Mouse (Mus musculus): ENCODE measurements around the gene Rbm48. TPM values are rescaled to one million over a fixed set of nuclear protein-coding genes. Genes with fewer than 3 reads are reported as not detected.
A peak's percentile ranks its signal among the peaks of the same experiment; 100 is the strongest.

The Rbm48 gene
- polyA plus RNA-seq (2015; fragmentation: Nextera tagmentation; extraction: Ambion mirVana), result 13.5 and 14.4 TPM in 2 replicates

- under 1% methylated on average over 31 of the region's 31 CpGs for WGBS
- peak within 1 kb of the TSS; percentile 76 for H3K4me3 ChIP-seq (ENCODE audit: low read length)
- H3K27me3 ChIP-seq (ENCODE audit: control insufficient read depth, insufficient read depth, low read depth, low read length), result no peaks in the 10 kb centered on the region
- H3K9ac ChIP-seq (ENCODE audit: low read length), result peak within 1 kb of the TSS; percentile 76
- peaks cover 4% of the 10 kb centered on the region; the same call in 1 of the 2 replicates for H3K36me3 ChIP-seq (ENCODE audit: control insufficient read depth, insufficient read depth, low read length)
- ATAC-seq (ENCODE audit: low read depth), result peak; percentile 83
- H3K27ac ChIP-seq (ENCODE audit: low read length), result peak within 1 kb of the TSS; percentile 52; the same call in 1 of the 2 replicates
- H3K4me1 ChIP-seq (replicated peaks; ENCODE audit: control insufficient read depth, insufficient read depth, low read length), result peaks cover 10% of the 10 kb centered on the region
- H3K9me3 ChIP-seq (ENCODE audit: control insufficient read depth, low read length), result no peaks in the 10 kb centered on the region
- H3K4me2 ChIP-seq (ENCODE audit: low read depth, low read length), result peak within 1 kb of the TSS; percentile 71
Measured at GRCm38 (mm10) chr5:3596399-3596766, at the start of gene Rbm48. Rbm48 (minus strand) TSS chr5:3596585.

- H3K9ac ChIP-seq (ENCODE audit: low read length), result no peak overlapping the region; the same call in 1 of the 2 replicates
- H3K27me3 ChIP-seq (ENCODE audit: control insufficient read depth, insufficient read depth, low read depth, low read length), result no peaks in the 10 kb centered on the region
- WGBS, result 81% methylated on average over 6 of the region's 6 CpGs
- no peak for ATAC-seq (ENCODE audit: low read depth)
- H3K4me1 ChIP-seq (replicated peaks; ENCODE audit: control insufficient read depth, insufficient read depth, low read length), result peaks cover 7% of the 10 kb centered on the region
- no peak overlapping the region for H3K4me3 ChIP-seq (ENCODE audit: low read length)
- H3K27ac ChIP-seq (ENCODE audit: low read length), result no peak overlapping the region
- no peak overlapping the region for H3K4me2 ChIP-seq (ENCODE audit: low read depth, low read length)
- H3K36me3 ChIP-seq (ENCODE audit: control insufficient read depth, insufficient read depth, low read length), result peaks cover 26% of the 10 kb centered on the region
- H3K9me3 ChIP-seq (ENCODE audit: control insufficient read depth, low read length), result no peaks in the 10 kb centered on the region
Measured at GRCm38 (mm10) chr5:3645326-3645725, 48.9 kb upstream of the Rbm48 start.

- peaks cover 7% of the 10 kb centered on the region for H3K4me1 ChIP-seq (replicated peaks; ENCODE audit: control insufficient read depth, insufficient read depth, low read length)
- H3K27ac ChIP-seq (ENCODE audit: low read length), result no peak overlapping the region
- no peak overlapping the region for H3K9ac ChIP-seq (ENCODE audit: low read length)
- WGBS, result 90% methylated on average over 6 of the region's 6 CpGs
- peaks cover 29% of the 10 kb centered on the region for H3K36me3 ChIP-seq (ENCODE audit: control insufficient read depth, insufficient read depth, low read length)
- H3K9me3 ChIP-seq (ENCODE audit: control insufficient read depth, low read length), result no peaks in the 10 kb centered on the region
- H3K4me2 ChIP-seq (ENCODE audit: low read depth, low read length), result no peak overlapping the region
- ATAC-seq (ENCODE audit: low read depth), result no peak
- H3K4me3 ChIP-seq (ENCODE audit: low read length), result no peak overlapping the region
- no peaks in the 10 kb centered on the region for H3K27me3 ChIP-seq (ENCODE audit: control insufficient read depth, insufficient read depth, low read depth, low read length)
Measured at GRCm38 (mm10) chr5:3644621-3645020, 48.2 kb upstream of the Rbm48 start.

- WGBS, result 74% methylated on average over 8 of the region's 8 CpGs
- Histone ChIP-seq H3K4me2 (ENCODE audit: low read depth, low read length) (no peak overlapping the region), H3K36me3 (ENCODE audit: control insufficient read depth, insufficient read depth, low read length) (peaks cover 18% of the 10 kb centered on the region), H3K9me3 (ENCODE audit: control insufficient read depth, low read length) (no peaks in the 10 kb centered on the region), H3K27ac (ENCODE audit: low read length) (no peak overlapping the region), H3K4me1 (replicated peaks; ENCODE audit: control insufficient read depth, insufficient read depth, low read length) (no peaks in the 10 kb centered on the region), H3K27me3 (ENCODE audit: control insufficient read depth, insufficient read depth, low read depth, low read length) (no peaks in the 10 kb centered on the region), H3K9ac (ENCODE audit: low read length) (no peak overlapping the region), H3K4me3 (ENCODE audit: low read length) (no peak overlapping the region)
- ATAC-seq (ENCODE audit: low read depth), result no peak
Measured at GRCm38 (mm10) chr5:3635286-3635685, 38.9 kb upstream of the Rbm48 start.

- Histone ChIP-seq H3K27ac (ENCODE audit: low read length) (no peak overlapping the region), H3K4me1 (replicated peaks; ENCODE audit: control insufficient read depth, insufficient read depth, low read length) (no peaks in the 10 kb centered on the region), H3K9me3 (ENCODE audit: control insufficient read depth, low read length) (no peaks in the 10 kb centered on the region), H3K36me3 (ENCODE audit: control insufficient read depth, insufficient read depth, low read length) (peaks cover 14% of the 10 kb centered on the region), H3K4me2 (ENCODE audit: low read depth, low read length) (no peak overlapping the region), H3K4me3 (ENCODE audit: low read length) (no peak overlapping the region), H3K27me3 (ENCODE audit: control insufficient read depth, insufficient read depth, low read depth, low read length) (no peaks in the 10 kb centered on the region), H3K9ac (ENCODE audit: low read length) (no peak overlapping the region)
- no peak for ATAC-seq (ENCODE audit: low read depth)
- 65% methylated on average over 4 of the region's 4 CpGs for WGBS
Measured at GRCm38 (mm10) chr5:3633951-3634350, 37.6 kb upstream of the Rbm48 start.

GRCm38 (mm10) chr5:3633315-3633714, 36.9 kb upstream of the Rbm48 start:
- Histone ChIP-seq H3K36me3 (ENCODE audit: control insufficient read depth, insufficient read depth, low read length) (peaks cover 14% of the 10 kb centered on the region), H3K27ac (ENCODE audit: low read length) (no peak overlapping the region), H3K9me3 (ENCODE audit: control insufficient read depth, low read length) (no peaks in the 10 kb centered on the region), H3K4me2 (ENCODE audit: low read depth, low read length) (no peak overlapping the region), H3K9ac (ENCODE audit: low read length) (no peak overlapping the region), H3K27me3 (ENCODE audit: control insufficient read depth, insufficient read depth, low read depth, low read length) (no peaks in the 10 kb centered on the region), H3K4me3 (ENCODE audit: low read length) (no peak overlapping the region), H3K4me1 (replicated peaks; ENCODE audit: control insufficient read depth, insufficient read depth, low read length) (no peaks in the 10 kb centered on the region)
- 93% methylated on average over 13 of the region's 13 CpGs for WGBS
- ATAC-seq (ENCODE audit: low read depth), result no peak

- H3K27ac ChIP-seq (ENCODE audit: low read length), result no peak overlapping the region
- 79% methylated on average over 5 of the region's 5 CpGs for WGBS
- H3K4me2 ChIP-seq (ENCODE audit: low read depth, low read length), result no peak overlapping the region
- H3K27me3 ChIP-seq (ENCODE audit: control insufficient read depth, insufficient read depth, low read depth, low read length), result no peaks in the 10 kb centered on the region
- no peak overlapping the region for H3K4me3 ChIP-seq (ENCODE audit: low read length)
- no peak overlapping the region for H3K9ac ChIP-seq (ENCODE audit: low read length)
- H3K9me3 ChIP-seq (ENCODE audit: control insufficient read depth, low read length), result no peaks in the 10 kb centered on the region
- no peak for ATAC-seq (ENCODE audit: low read depth)
- no peaks in the 10 kb centered on the region for H3K4me1 ChIP-seq (replicated peaks; ENCODE audit: control insufficient read depth, insufficient read depth, low read length)
- H3K36me3 ChIP-seq (ENCODE audit: control insufficient read depth, insufficient read depth, low read length), result peaks cover 14% of the 10 kb centered on the region
Measured at GRCm38 (mm10) chr5:3632285-3632684, 35.9 kb upstream of the Rbm48 start.

- Histone ChIP-seq H3K9ac (ENCODE audit: low read length) (no peak overlapping the region), H3K4me2 (ENCODE audit: low read depth, low read length) (no peak overlapping the region), H3K4me1 (replicated peaks; ENCODE audit: control insufficient read depth, insufficient read depth, low read length) (no peaks in the 10 kb centered on the region), H3K27ac (ENCODE audit: low read length) (no peak overlapping the region), H3K36me3 (ENCODE audit: control insufficient read depth, insufficient read depth, low read length) (peaks cover 14% of the 10 kb centered on the region), H3K4me3 (ENCODE audit: low read length) (no peak overlapping the region), H3K27me3 (ENCODE audit: control insufficient read depth, insufficient read depth, low read depth, low read length) (no peaks in the 10 kb centered on the region), H3K9me3 (ENCODE audit: control insufficient read depth, low read length) (no peaks in the 10 kb centered on the region)
- 78% methylated on average over 16 of the region's 16 CpGs for WGBS
- no peak for ATAC-seq (ENCODE audit: low read depth)
Measured at GRCm38 (mm10) chr5:3631512-3632271, 35.3 kb upstream of the Rbm48 start.

- Histone ChIP-seq H3K4me1 (replicated peaks; ENCODE audit: control insufficient read depth, insufficient read depth, low read length) (no peaks in the 10 kb centered on the region), H3K36me3 (ENCODE audit: control insufficient read depth, insufficient read depth, low read length) (peaks cover 18% of the 10 kb centered on the region), H3K9ac (ENCODE audit: low read length) (no peak overlapping the region), H3K4me3 (ENCODE audit: low read length) (no peak overlapping the region), H3K27ac (ENCODE audit: low read length) (no peak overlapping the region), H3K9me3 (ENCODE audit: control insufficient read depth, low read length) (no peaks in the 10 kb centered on the region), H3K4me2 (ENCODE audit: low read depth, low read length) (no peak overlapping the region), H3K27me3 (ENCODE audit: control insufficient read depth, insufficient read depth, low read depth, low read length) (no peaks in the 10 kb centered on the region)
- WGBS, result 87% methylated on average over 5 of the region's 5 CpGs
- ATAC-seq (ENCODE audit: low read depth), result no peak
Measured at GRCm38 (mm10) chr5:3630055-3630454, 33.7 kb upstream of the Rbm48 start.
